Mouse (Mus musculus): ENCODE data around the gene Cacng4. TPM values are rescaled to one million over a fixed set of nuclear protein-coding genes. Genes with fewer than 3 reads are reported as not detected.

Cacng4 gene
- polyA plus RNA-seq, 1 experiment from 2014 or later: 0.52 TPM

DNA sequence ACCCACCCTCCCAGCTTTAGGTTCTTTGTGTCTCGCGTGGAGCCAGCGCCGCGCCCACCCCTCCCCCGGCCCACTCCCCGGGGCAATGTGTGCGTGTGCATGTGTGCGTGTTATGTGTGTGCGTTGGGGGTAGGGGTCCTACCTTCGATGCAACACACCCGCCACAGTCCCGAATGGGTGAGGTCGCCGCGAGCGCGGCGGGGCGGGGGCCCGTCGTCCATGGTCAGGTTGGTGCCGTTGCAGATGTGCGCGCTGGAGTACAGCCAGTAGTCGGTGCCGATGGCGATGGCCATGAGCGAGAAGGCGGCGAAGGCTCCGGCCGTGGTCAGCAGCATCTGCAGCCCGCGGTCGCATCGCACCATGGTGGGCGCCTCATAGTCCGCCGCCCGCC is 259 bp downstream of the Cacng4 start:
- WGBS: under 1% methylated on average over 41 of the region's 41 CpGs
- H3K9ac ChIP-seq: peak overlapping the region; percentile 77
- H3K27ac ChIP-seq (replicated peaks): no peak overlapping the region
- peak overlapping the region; percentile 93 for H3K4me2 ChIP-seq
- peaks cover 23% of the 10 kb centered on the region for H3K4me1 ChIP-seq
- no peak; the same call in 1 of the 2 replicates for ATAC-seq (ENCODE audit: extremely low read depth, insufficient number of reproducible peaks, low FRiP score, low TSS enrichment)
- no peaks in the 10 kb centered on the region for H3K36me3 ChIP-seq
- H3K9me3 ChIP-seq: no peaks in the 10 kb centered on the region
- peaks cover 97% of the 10 kb centered on the region for H3K27me3 ChIP-seq (replicated peaks)
- H3K4me3 ChIP-seq: peak overlapping the region; percentile 59

DNA sequence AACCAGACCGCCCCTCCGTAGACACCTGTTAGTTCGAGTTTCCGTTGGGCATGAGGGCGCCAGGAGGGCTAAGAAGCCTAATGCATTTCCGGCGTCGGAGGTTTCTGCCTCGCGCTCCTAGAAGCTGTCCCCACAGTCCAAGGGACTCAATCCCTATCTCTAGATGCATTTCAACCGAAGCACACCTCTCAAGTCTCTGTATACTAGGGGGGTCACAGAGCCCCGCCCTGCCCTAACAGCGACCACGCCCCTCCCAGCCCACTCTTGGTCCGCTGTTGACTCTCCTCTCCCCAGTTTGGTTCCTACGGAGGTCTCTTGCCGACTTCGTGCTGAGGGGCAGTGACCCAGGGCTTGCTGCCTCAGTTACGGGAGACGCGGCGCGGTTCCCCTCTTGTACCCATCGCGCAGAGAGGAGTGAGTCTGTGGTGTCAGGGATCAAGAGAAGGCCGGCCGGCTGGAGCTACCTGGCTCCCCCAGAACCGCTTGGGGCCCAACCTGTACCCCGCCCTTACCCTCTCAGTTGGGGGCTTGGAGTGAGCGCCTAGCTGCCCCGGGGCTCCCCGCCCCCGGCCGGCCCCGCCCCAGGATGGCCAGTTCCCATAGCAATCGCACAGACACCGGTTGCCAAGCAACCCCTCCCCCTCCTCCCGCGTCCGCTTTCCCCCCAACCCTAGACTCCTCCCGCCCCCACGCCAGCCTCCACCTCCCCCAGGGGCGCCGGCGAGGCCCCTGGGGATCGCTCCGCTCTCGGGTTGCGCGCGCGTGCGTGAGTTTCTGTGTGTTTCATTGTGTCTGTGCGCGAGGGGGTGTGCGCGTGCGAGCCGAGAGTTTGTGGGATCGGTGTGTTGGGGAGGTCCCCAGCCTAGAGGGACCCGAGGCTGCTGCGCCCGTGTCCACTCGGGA is 906 bp downstream of the Cacng4 start:
- ATAC-seq (ENCODE audit: extremely low read depth, insufficient number of reproducible peaks, low FRiP score, low TSS enrichment): 0 out of 2 replicates have a peak, but pooled peaks have one; percentile 32
- Histone ChIP-seq H3K9me3 (no peaks in the 10 kb centered on the region; the same call in 1 of the 2 replicates), H3K4me2 (peak overlapping the region; percentile 93), H3K4me1 (peaks cover 23% of the 10 kb centered on the region), H3K36me3 (no peaks in the 10 kb centered on the region), H3K4me3 (peak overlapping the region; percentile 59), H3K9ac (peak overlapping the region; percentile 77), H3K27ac (replicated peaks) (no peak overlapping the region), H3K27me3 (replicated peaks) (peaks cover 90% of the 10 kb centered on the region)
- under 1% methylated on average over 61 of the region's 64 CpGs for WGBS

DNA sequence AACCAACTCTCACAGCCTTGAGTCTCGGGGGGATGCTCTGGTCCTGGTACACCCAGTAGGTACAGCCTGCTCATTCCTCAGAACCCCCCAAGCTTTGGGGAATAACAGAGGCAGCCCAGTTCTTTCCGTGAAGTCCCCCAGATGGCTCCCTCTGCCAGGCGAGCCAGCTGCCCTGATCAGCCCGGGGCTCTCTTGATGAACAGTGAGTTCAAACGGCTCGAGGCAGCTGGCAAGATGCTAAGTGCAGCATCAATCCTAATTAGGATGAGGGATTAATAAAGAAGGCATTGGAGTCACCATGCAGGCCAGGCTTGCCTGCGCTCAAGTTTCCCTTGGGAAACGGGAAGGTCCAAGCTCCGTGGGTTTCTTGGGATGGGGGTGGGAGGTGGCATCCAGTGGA is 2.2 kb downstream of the Cacng4 start:
- H3K9me3 ChIP-seq: no peaks in the 10 kb centered on the region; the same call in 1 of the 2 replicates
- H3K27ac ChIP-seq (replicated peaks): no peak overlapping the region
- H3K4me2 ChIP-seq: no peak overlapping the region
- no peak for ATAC-seq (ENCODE audit: extremely low read depth, insufficient number of reproducible peaks, low FRiP score, low TSS enrichment)
- 34% methylated on average over 9 of the region's 9 CpGs for WGBS
- no peaks in the 10 kb centered on the region for H3K36me3 ChIP-seq
- no peak overlapping the region for H3K9ac ChIP-seq
- H3K27me3 ChIP-seq (replicated peaks): peaks cover 87% of the 10 kb centered on the region
- H3K4me1 ChIP-seq: peaks cover 23% of the 10 kb centered on the region
- H3K4me3 ChIP-seq: no peak overlapping the region

DNA sequence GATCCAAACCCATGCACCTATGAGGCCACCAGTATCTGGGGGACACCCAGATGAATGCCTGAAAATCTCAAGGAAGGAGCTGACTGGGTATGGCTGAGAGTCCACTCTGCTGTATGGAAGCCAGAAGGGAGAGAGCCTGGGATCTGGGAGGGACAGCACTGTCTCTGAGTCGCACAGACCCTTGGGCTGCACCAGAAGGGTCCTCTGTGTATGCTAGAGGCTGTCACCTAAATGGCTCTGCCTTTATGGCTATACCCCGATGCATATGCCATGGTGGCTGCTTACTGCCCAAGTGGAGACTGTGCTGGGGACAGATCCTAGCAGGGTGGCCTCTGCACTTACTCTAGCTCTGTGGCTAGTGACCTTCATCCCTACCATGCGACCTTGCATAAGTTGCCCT is 8.6 kb downstream of the Cacng4 start:
- ATAC-seq (ENCODE audit: extremely low read depth, insufficient number of reproducible peaks, low FRiP score, low TSS enrichment): no peak
- no peaks in the 10 kb centered on the region for H3K4me1 ChIP-seq
- no peak overlapping the region for H3K27ac ChIP-seq (replicated peaks)
- 63% methylated on average over 3 of the region's 3 CpGs for WGBS
- peaks cover 38% of the 10 kb centered on the region for H3K27me3 ChIP-seq (replicated peaks)
- no peaks in the 10 kb centered on the region; the same call in 1 of the 2 replicates for H3K9me3 ChIP-seq
- H3K36me3 ChIP-seq: no peaks in the 10 kb centered on the region
- no peak overlapping the region for H3K4me2 ChIP-seq
- H3K4me3 ChIP-seq: no peak overlapping the region
- no peak overlapping the region for H3K9ac ChIP-seq

- no peaks in the 10 kb centered on the region for H3K36me3 ChIP-seq
- H3K4me3 ChIP-seq: no peak overlapping the region
- H3K27ac ChIP-seq (replicated peaks): no peak overlapping the region
- H3K9ac ChIP-seq: no peak overlapping the region
- H3K4me1 ChIP-seq: no peaks in the 10 kb centered on the region
- no peaks in the 10 kb centered on the region; the same call in 1 of the 2 replicates for H3K9me3 ChIP-seq
- ATAC-seq (ENCODE audit: extremely low read depth, insufficient number of reproducible peaks, low FRiP score, low TSS enrichment): no peak
- WGBS: 79% methylated on average over 1 of the region's 1 CpGs
- peaks cover 33% of the 10 kb centered on the region for H3K27me3 ChIP-seq (replicated peaks)
- H3K4me2 ChIP-seq: no peak overlapping the region
Measured at GRCm38 (mm10) chr11:107785288-107785687, 9.1 kb downstream of the Cacng4 start.

DNA sequence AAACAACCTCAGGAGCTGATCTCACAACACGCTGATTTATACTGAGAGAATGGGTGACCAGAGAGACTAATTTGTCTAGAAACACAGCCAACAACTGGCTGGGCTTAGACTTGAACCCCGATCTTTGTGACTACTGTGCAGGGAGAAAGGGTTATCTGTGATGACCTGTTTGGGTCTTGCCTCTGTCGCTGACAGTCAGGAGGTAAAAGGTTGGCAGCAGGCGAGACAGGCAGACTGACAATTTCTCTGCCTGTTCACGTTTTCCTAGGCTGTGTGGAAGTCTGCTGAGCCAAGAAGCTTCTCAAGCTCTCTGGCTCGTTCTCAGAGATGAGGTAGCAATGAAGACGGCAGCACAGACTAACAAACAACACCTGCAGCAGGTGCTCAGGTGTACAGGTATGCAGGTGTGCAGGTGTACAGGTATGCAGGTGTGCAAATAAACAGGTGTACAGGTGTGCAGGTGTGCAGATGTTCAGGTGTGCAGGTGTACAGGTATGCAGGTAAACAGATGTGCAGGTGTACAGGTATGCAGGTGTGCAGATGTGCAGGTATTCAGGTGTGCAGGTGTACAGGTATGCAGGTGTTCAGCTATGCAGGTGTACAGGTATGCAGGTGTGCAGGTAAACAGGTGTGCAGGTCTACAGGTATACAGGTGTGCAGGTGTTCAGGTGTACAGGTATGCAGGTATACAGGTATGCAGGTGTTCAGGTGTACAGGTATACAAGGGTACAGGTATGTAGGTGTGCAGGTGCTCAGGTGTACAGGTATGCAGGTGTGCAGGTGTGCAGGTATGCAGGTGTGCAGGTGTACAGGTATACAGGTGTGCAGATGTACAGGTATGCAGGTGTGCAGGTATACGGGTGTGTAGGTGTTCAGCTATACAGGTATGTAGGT is 10.2 kb downstream of the Cacng4 start:
- WGBS: 81% methylated on average over 8 of the region's 8 CpGs
- peaks cover 24% of the 10 kb centered on the region; the same call in 1 of the 2 replicates for H3K27me3 ChIP-seq (replicated peaks)
- no peaks in the 10 kb centered on the region; the same call in 1 of the 2 replicates for H3K9me3 ChIP-seq
- H3K36me3 ChIP-seq: no peaks in the 10 kb centered on the region
- H3K4me1 ChIP-seq: no peaks in the 10 kb centered on the region
- no peak overlapping the region for H3K9ac ChIP-seq
- H3K27ac ChIP-seq (replicated peaks): no peak overlapping the region
- no peak for ATAC-seq (ENCODE audit: extremely low read depth, insufficient number of reproducible peaks, low FRiP score, low TSS enrichment)
- H3K4me2 ChIP-seq: no peak overlapping the region
- H3K4me3 ChIP-seq: no peak overlapping the region

DNA sequence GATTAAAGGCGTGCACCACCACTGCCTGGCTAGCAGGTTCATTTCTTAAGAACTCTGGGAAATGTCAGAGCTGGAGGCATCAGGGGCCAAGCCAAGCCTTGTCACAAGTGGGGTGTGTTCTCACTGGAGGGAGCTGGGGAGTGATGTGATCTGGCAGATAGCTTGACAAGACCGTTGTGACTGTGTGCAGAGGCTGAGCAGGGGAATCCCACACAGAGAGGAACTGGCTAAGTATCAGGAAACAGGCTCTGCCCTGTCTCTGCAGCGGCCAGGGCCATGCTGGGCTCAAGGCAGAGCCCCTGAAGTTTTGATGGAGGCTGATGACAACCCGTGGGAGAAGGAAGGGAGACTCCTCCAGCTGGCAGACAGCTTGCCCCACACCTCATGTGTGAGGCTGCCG is 11.8 kb downstream of the Cacng4 start:
- Histone ChIP-seq H3K4me3 (no peak overlapping the region), H3K27me3 (replicated peaks) (peaks cover 18% of the 10 kb centered on the region; the same call in 1 of the 2 replicates), H3K9me3 (no peaks in the 10 kb centered on the region), H3K4me2 (no peak overlapping the region), H3K36me3 (no peaks in the 10 kb centered on the region), H3K9ac (no peak overlapping the region), H3K4me1 (no peaks in the 10 kb centered on the region), H3K27ac (replicated peaks) (no peak overlapping the region)
- 41% methylated on average over 5 of the region's 5 CpGs for WGBS
- ATAC-seq (ENCODE audit: extremely low read depth, insufficient number of reproducible peaks, low FRiP score, low TSS enrichment): no peak

DNA sequence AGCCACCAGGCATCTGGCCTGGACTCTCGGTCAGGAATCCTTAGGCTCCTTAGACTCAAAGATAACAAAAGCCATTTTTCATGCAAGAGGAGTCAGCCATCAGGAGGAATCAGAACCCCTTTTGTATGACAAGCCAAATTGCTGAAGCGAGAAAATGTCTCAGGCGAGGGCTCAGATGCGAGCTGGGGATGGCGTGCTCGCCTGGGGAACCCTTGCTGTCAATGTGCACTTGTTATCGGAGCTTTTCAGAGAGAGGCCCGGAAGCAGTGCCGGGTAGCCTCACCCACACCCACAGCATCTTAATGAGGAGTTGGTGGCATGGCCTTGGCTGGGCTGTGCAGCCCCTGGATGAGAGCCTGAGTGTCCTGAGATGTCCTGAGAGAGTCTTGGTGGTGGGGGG is 15.5 kb downstream of the Cacng4 start:
- Histone ChIP-seq H3K9ac (no peak overlapping the region), H3K4me1 (no peaks in the 10 kb centered on the region), H3K27ac (replicated peaks) (no peak overlapping the region), H3K4me2 (no peak overlapping the region), H3K36me3 (no peaks in the 10 kb centered on the region), H3K9me3 (no peaks in the 10 kb centered on the region), H3K4me3 (no peak overlapping the region), H3K27me3 (replicated peaks) (peaks cover 22% of the 10 kb centered on the region)
- ATAC-seq (ENCODE audit: extremely low read depth, insufficient number of reproducible peaks, low FRiP score, low TSS enrichment): no peak
- 74% methylated on average over 9 of the region's 9 CpGs for WGBS

- Histone ChIP-seq H3K4me2 (no peak overlapping the region), H3K27ac (replicated peaks) (no peak overlapping the region), H3K9ac (no peak overlapping the region), H3K27me3 (replicated peaks) (peaks cover 32% of the 10 kb centered on the region), H3K4me1 (no peaks in the 10 kb centered on the region), H3K36me3 (no peaks in the 10 kb centered on the region), H3K4me3 (no peak overlapping the region), H3K9me3 (no peaks in the 10 kb centered on the region)
- no peak for ATAC-seq (ENCODE audit: extremely low read depth, insufficient number of reproducible peaks, low FRiP score, low TSS enrichment)
- WGBS: 71% methylated on average over 12 of the region's 12 CpGs
Measured at GRCm38 (mm10) chr11:107777487-107777886, 16.9 kb downstream of the Cacng4 start.

GRCm38 (mm10) chr11:107773312-107773711 is 21.0 kb downstream of the Cacng4 start:
- Histone ChIP-seq H3K4me3 (no peak overlapping the region), H3K4me1 (no peaks in the 10 kb centered on the region), H3K36me3 (no peaks in the 10 kb centered on the region), H3K27me3 (replicated peaks) (peaks cover 38% of the 10 kb centered on the region), H3K9me3 (no peaks in the 10 kb centered on the region), H3K27ac (replicated peaks) (no peak overlapping the region), H3K9ac (no peak overlapping the region), H3K4me2 (no peak overlapping the region)
- 41% methylated on average over 8 of the region's 8 CpGs for WGBS
- no peak for ATAC-seq (ENCODE audit: extremely low read depth, insufficient number of reproducible peaks, low FRiP score, low TSS enrichment)

DNA sequence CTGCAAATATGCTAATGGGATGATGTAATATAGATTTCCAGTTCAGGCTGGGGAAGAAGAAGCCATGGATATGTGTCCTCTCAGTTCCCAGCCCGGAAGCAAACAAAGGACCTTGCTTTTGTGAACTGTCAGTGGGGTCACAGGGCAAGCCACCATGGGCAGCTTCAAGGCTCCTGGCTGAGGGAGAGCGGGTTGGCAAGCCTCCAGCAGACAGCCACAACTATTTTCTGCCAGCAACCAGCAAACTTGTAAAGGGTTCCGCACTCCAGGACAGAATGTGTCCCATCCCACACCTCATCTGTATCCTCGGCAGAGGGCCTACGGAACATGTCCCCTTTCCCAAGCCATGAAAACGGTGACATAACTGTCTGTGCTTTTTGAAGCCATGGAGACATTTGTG is 22.4 kb downstream of the Cacng4 start:
- Histone ChIP-seq H3K4me1 (no peaks in the 10 kb centered on the region), H3K9me3 (no peaks in the 10 kb centered on the region), H3K36me3 (no peaks in the 10 kb centered on the region), H3K9ac (no peak overlapping the region), H3K27ac (replicated peaks) (no peak overlapping the region), H3K27me3 (replicated peaks) (peaks cover 42% of the 10 kb centered on the region), H3K4me3 (no peak overlapping the region), H3K4me2 (no peak overlapping the region)
- WGBS: 63% methylated on average over 6 of the region's 6 CpGs
- ATAC-seq (ENCODE audit: extremely low read depth, insufficient number of reproducible peaks, low FRiP score, low TSS enrichment): no peak
